Mouse (Mus musculus) cortical plate, adult 2 months (tissue): ENCODE data around the gene Atg16l2. TPM values are rescaled to one million over a fixed set of nuclear protein-coding genes. Genes with fewer than 3 reads are reported as not detected.
A peak's percentile ranks its signal among the peaks of the same experiment; 100 is the strongest.

Experiments used
- H3K27ac ChIP-seq: fragments of 200-500 bp; 2 replicates; pipeline ENCODE4 v1.5.1; 2012; ENCODE audit warnings: low read length, control low read depth, inconsistent platforms; ENCODE audit not compliant: insufficient read depth
- H3K4me1 ChIP-seq: fragments of 200-500 bp; 2 replicates; pipeline ENCODE4 v1.6.1; 2011; ENCODE audit warnings: low read length; ENCODE audit not compliant: control insufficient read depth, insufficient read depth
- H3K4me3 ChIP-seq: fragments of 200-500 bp; 2 replicates; pipeline ENCODE4 v1.5.1; 2011; ENCODE audit warnings: mild to moderate bottlenecking, low read length, control low read depth; ENCODE audit not compliant: insufficient read depth
- CTCF ChIP-seq: fragments of 200-500 bp; IDR thresholded peaks from 2 replicates; pipeline ENCODE4 v1.5.1; 2011; ENCODE audit warnings: mild to moderate bottlenecking, control low read depth, low read length; ENCODE audit not compliant: insufficient read depth; ENCODE audit errors: extremely low read depth
- POLR2A ChIP-seq: fragments of 200-500 bp; IDR thresholded peaks from 2 replicates; pipeline ENCODE4 v1.6.1; 2011; ENCODE audit warnings: mild to moderate bottlenecking, low read length, control low read depth; ENCODE audit not compliant: insufficient read depth; ENCODE audit errors: extremely low read depth
- polyA plus RNA-seq: library from polyadenylated mRNA; depleted of rRNA; stranded (reverse); fragments of >200 nt; gene quantifications from 2 replicates; pipeline ENCODE4 v1.2.3, GENCODE M21; 2012

The Atg16l2 gene
- polyA plus RNA-seq, 1 experiment: 65.1 TPM

- peak overlapping the region; percentile 54 for H3K4me3 ChIP-seq
- H3K4me1 ChIP-seq: peaks cover 9% of the 10 kb centered on the region
- H3K27ac ChIP-seq: peak overlapping the region; percentile 94
- TF ChIP-seq CTCF (peak; percentile 64), POLR2A (peak; percentile 62; the same call in 1 of the 2 replicates)
These were observed 8.4 kb upstream of the Atg16l2 start for GRCm38 (mm10) chr7:101310327-101311028.

- Histone ChIP-seq H3K4me3 (peak overlapping the region; percentile 54), H3K27ac (peak overlapping the region; percentile 94; the same call in 1 of the 2 replicates), H3K4me1 (peaks cover 6% of the 10 kb centered on the region)
- TF ChIP-seq POLR2A: no peak
- TF ChIP-seq CTCF: no peak
These were observed 7.9 kb upstream of the Atg16l2 start for GRCm38 (mm10) chr7:101309985-101310326.

- no peak overlapping the region for H3K4me3 ChIP-seq
- no peak overlapping the region for H3K27ac ChIP-seq
- no peaks in the 10 kb centered on the region for H3K4me1 ChIP-seq
- TF ChIP-seq CTCF: no peak
- no peak for TF ChIP-seq POLR2A
These were observed 4.8 kb upstream of the Atg16l2 start for GRCm38 (mm10) chr7:101306841-101307240.

GRCm38 (mm10) chr7:101302691-101303090 is 640 bp upstream of the Atg16l2 start:
- no peak for TF ChIP-seq POLR2A
- no peak for TF ChIP-seq CTCF
- Histone ChIP-seq H3K4me1 (no peaks in the 10 kb centered on the region), H3K4me3 (peak overlapping the region; percentile 80; the same call in 1 of the 2 replicates), H3K27ac (no peak overlapping the region)

- H3K4me3 ChIP-seq: peak overlapping the region; percentile 80
- H3K4me1 ChIP-seq: peaks cover 3% of the 10 kb centered on the region; the same call in 1 of the 2 replicates
- TF ChIP-seq POLR2A (no peak), CTCF (no peak)
- peak overlapping the region; percentile 83 for H3K27ac ChIP-seq
These were observed 630 bp downstream of the Atg16l2 start for GRCm38 (mm10) chr7:101301361-101301880.

GRCm38 (mm10) chr7:101298375-101298774 is 3.7 kb downstream of the Atg16l2 start:
- no peak for TF ChIP-seq POLR2A
- TF ChIP-seq CTCF: no peak
- Histone ChIP-seq H3K27ac (no peak overlapping the region), H3K4me1 (peaks cover 3% of the 10 kb centered on the region; the same call in 1 of the 2 replicates)

GRCm38 (mm10) chr7:101297023-101297405 is 5.0 kb downstream of the Atg16l2 start:
- peak overlapping the region; percentile 27 for H3K4me3 ChIP-seq
- no peak for TF ChIP-seq POLR2A
- no peak for TF ChIP-seq CTCF
- peak overlapping the region; percentile 5; the same call in 1 of the 2 replicates for H3K27ac ChIP-seq
- peaks cover 3% of the 10 kb centered on the region; the same call in 1 of the 2 replicates for H3K4me1 ChIP-seq

More at GRCm38 (mm10) chr7:101298375-101298774, 3.7 kb downstream of the Atg16l2 start:
- H3K4me3 ChIP-seq: no peak overlapping the region

- Histone ChIP-seq H3K4me1 (peaks cover 3% of the 10 kb centered on the region; the same call in 1 of the 2 replicates), H3K27ac (peak overlapping the region; percentile 5; the same call in 1 of the 2 replicates), H3K4me3 (peak overlapping the region; percentile 27)
- peak; percentile 86 for TF ChIP-seq POLR2A
- TF ChIP-seq CTCF: no peak
These were observed 5.6 kb downstream of the Atg16l2 start for GRCm38 (mm10) chr7:101296252-101297022.

GRCm38 (mm10) chr7:101295438-101295837 is 6.6 kb downstream of the Atg16l2 start:
- peaks cover 3% of the 10 kb centered on the region; the same call in 1 of the 2 replicates for H3K4me1 ChIP-seq

GRCm38 (mm10) chr7:101293611-101294010 is 8.4 kb downstream of the Atg16l2 start:
- TF ChIP-seq CTCF: no peak
- TF ChIP-seq POLR2A: no peak
- Histone ChIP-seq H3K4me3 (no peak overlapping the region), H3K4me1 (peaks cover 3% of the 10 kb centered on the region; the same call in 1 of the 2 replicates), H3K27ac (no peak overlapping the region)

More at GRCm38 (mm10) chr7:101295438-101295837, 6.6 kb downstream of the Atg16l2 start:
- H3K27ac ChIP-seq: no peak overlapping the region
- H3K4me3 ChIP-seq: no peak overlapping the region
- no peak for TF ChIP-seq POLR2A
- no peak for TF ChIP-seq CTCF
